Comparison of ENCODE assay signal across 25 mouse cellular contexts in genomic region chrX:52932161-52932560, GRCm38 (mm10).
"Had no signal": no experiment of that assay in that cellular context is flagged by ENCODE, and none has a peak within 500 bp of the region (broad histone marks: within the 10 kb centered on the region; RNA-seq: fewer than 3 reads in every experiment).

No protein-coding gene starts in this region.

- ATAC-seq: hindbrain, postnatal 0 days; intestine, embryonic 16.5 days had no signal

- H3K4me3 ChIP-seq: heart, adult 2 months; heart, embryonic 13.5 days; heart, embryonic 15.5 days; hindbrain, embryonic 13.5 days; hindbrain, embryonic 15.5 days; kidney, embryonic 15.5 days; limb, embryonic 10.5 days; limb, embryonic 12.5 days; liver, embryonic 13.5 days had no signal

- H3K9me3 ChIP-seq: heart, embryonic 13.5 days; heart, embryonic 15.5 days; hindbrain, embryonic 13.5 days; hindbrain, embryonic 15.5 days; kidney, embryonic 15.5 days; limb, embryonic 10.5 days; limb, embryonic 12.5 days; liver, embryonic 13.5 days had no signal

- H3K27me3 ChIP-seq: heart, embryonic 13.5 days; heart, embryonic 15.5 days; hindbrain, embryonic 13.5 days; hindbrain, embryonic 15.5 days; kidney, embryonic 15.5 days; limb, embryonic 12.5 days; liver, embryonic 13.5 days had no signal

- H3K27ac ChIP-seq: heart, adult 2 months; heart, embryonic 13.5 days; heart, embryonic 15.5 days; hindbrain, embryonic 13.5 days; hindbrain, embryonic 15.5 days; hindbrain, postnatal 0 days; kidney, embryonic 15.5 days; kidney, postnatal 0 days; limb, embryonic 10.5 days; limb, embryonic 12.5 days; liver, embryonic 13.5 days had no signal

- H3K36me3 ChIP-seq: heart, embryonic 13.5 days; heart, embryonic 15.5 days; hindbrain, embryonic 13.5 days; hindbrain, embryonic 15.5 days; kidney, embryonic 15.5 days; liver, embryonic 13.5 days had no signal

- H3K4me2 ChIP-seq: heart, embryonic 11.5 days; heart, embryonic 13.5 days; heart, embryonic 15.5 days; hindbrain, embryonic 13.5 days; hindbrain, embryonic 15.5 days; kidney, embryonic 15.5 days; limb, embryonic 12.5 days; liver, embryonic 13.5 days had no signal

- DNase-seq: gastrocnemius, postnatal 14 days; gastrocnemius, postnatal 36 days; heart, adult 11 months; heart, adult 2 months; heart, postnatal 14 days; heart, postnatal 36 days; kidney, adult 11 months; kidney, adult 2 months; kidney, adult 9 months; kidney, postnatal 14 days; kidney, postnatal 36 days; layer of hippocampus, adult 9-11 months; layer of hippocampus, postnatal 36 days; liver, embryonic 13.5 days had no signal

- H3K9ac ChIP-seq: heart, embryonic 13.5 days; heart, embryonic 15.5 days; hindbrain, embryonic 13.5 days; hindbrain, embryonic 15.5 days; kidney, embryonic 15.5 days; limb, embryonic 12.5 days; liver, embryonic 13.5 days had no signal

- H3K4me1 ChIP-seq: heart, embryonic 13.5 days; heart, embryonic 15.5 days; hindbrain, embryonic 13.5 days; hindbrain, embryonic 15.5 days; limb, embryonic 10.5 days; limb, embryonic 12.5 days; liver, embryonic 13.5 days had no signal
